Mouse (Mus musculus) C2C12 (cell line): ENCODE measurements around the gene Cacna1c. TPM values are rescaled to one million over a fixed set of nuclear protein-coding genes. Genes with fewer than 3 reads are reported as not detected.

Experiments used
- H3K27me3 ChIP-seq: one replicate; pipeline ENCODE4 v1.6.1; 2011; ENCODE audit not compliant: control insufficient read depth, insufficient read depth, insufficient read length
- H3K36me3 ChIP-seq: one replicate; pipeline ENCODE4 v1.6.1; 2011; ENCODE audit not compliant: control insufficient read depth, insufficient read depth
- H3K4me3 ChIP-seq: one replicate; pipeline ENCODE4 v1.5.1; 2011; ENCODE audit warnings: mild to moderate bottlenecking, control low read depth; ENCODE audit not compliant: poor library complexity, insufficient read depth, severe bottlenecking
- H3K79me2 ChIP-seq: one replicate; pipeline ENCODE4 v1.6.1; 2011; ENCODE audit not compliant: control insufficient read depth, insufficient read depth
- H3K79me3 ChIP-seq: one replicate; pipeline ENCODE4 v1.6.1; 2011; ENCODE audit warnings: low read depth, control low read depth
- H3ac ChIP-seq: one replicate; pipeline ENCODE3; 2011; ENCODE audit warnings: low read depth; ENCODE audit not compliant: control insufficient read depth, insufficient read length
- CEBPB ChIP-seq: IDR thresholded peaks from one replicate; pipeline ENCODE4 v1.6.1; 2011; ENCODE audit warnings: low read depth, mild to moderate bottlenecking, control low read depth, moderate library complexity
- CTCF ChIP-seq: IDR thresholded peaks from one replicate; pipeline ENCODE4 v1.5.1; 2011; ENCODE audit not compliant: control insufficient read depth, insufficient read depth, insufficient read length
- FOSL1 ChIP-seq: IDR thresholded peaks from one replicate; pipeline ENCODE4 v1.8.0; 2011; ENCODE audit warnings: mild to moderate bottlenecking, low read length; ENCODE audit not compliant: poor library complexity, insufficient read depth, severe bottlenecking
- MAX ChIP-seq: IDR thresholded peaks from one replicate; pipeline ENCODE4 v1.6.1; 2011; ENCODE audit warnings: mild to moderate bottlenecking, control low read depth
- MYOD1 ChIP-seq: IDR thresholded peaks from one replicate; pipeline ENCODE4 v1.6.1; 2011; ENCODE audit warnings: low read depth; ENCODE audit not compliant: control insufficient read depth, insufficient read length
- MYOG ChIP-seq: IDR thresholded peaks from one replicate; pipeline ENCODE4 v1.6.1; 2011; ENCODE audit not compliant: control insufficient read depth, insufficient read length; ENCODE audit errors: extremely low read depth
- USF1 ChIP-seq: IDR thresholded peaks from one replicate; pipeline ENCODE4 v1.6.1; 2011; ENCODE audit warnings: low read depth, mild to moderate bottlenecking, control low read depth, moderate library complexity
- polyA plus RNA-seq: library from polyadenylated mRNA; unstranded; fragments of >200 nt; fragmentation: generic; extraction: Trizol; gene quantifications from one replicate; pipeline ENCODE4 v1.2.1, GENCODE M21; 2012; ENCODE audit warnings: missing spikeins

The Cacna1c gene
- polyA plus RNA-seq, 1 experiment = not detected

- Histone ChIP-seq H3K4me3 (no peak overlapping the region), H3K27me3 (peaks cover 4% of the 10 kb centered on the region), H3K79me3 (no peaks in the 10 kb centered on the region), H3K79me2 (no peaks in the 10 kb centered on the region), H3ac (no peak overlapping the region), H3K36me3 (no peaks in the 10 kb centered on the region)
- no peak for TF ChIP-seq FOSL1
Measured at GRCm38 (mm10) chr6:118787933-118788332, 408.3 kb downstream of the Cacna1c start.

DNA sequence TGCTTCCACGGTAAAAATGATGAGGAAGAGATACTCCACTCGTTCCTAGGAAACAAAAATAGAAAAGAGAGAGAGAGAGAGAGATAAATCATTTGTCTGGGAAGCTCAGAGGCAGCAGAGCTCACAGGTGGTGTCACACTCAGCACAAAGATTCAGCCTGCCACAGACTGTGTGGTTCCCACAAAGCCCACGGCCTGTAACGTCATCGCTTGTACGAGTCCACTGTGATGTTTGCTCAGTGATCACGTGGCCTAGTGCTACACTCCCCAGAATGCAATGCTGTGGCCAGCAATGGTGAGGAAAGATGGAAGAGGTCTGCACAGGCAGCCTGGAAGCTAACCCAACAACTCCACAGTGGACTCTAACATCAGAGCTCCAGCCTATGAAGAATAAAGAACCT, 415.9 kb downstream of the Cacna1c start:
- H3K79me3 ChIP-seq = no peaks in the 10 kb centered on the region
- no peaks in the 10 kb centered on the region for H3K36me3 ChIP-seq
- H3ac ChIP-seq = no peak overlapping the region
- H3K79me2 ChIP-seq = no peaks in the 10 kb centered on the region
- TF ChIP-seq MYOD1 (no peak), CTCF (no peak), MAX (no peak), MYOG (no peak), CEBPB (no peak), USF1 (no peak), FOSL1 (no peak)
- H3K4me3 ChIP-seq = no peak overlapping the region
- H3K27me3 ChIP-seq = no peaks in the 10 kb centered on the region

DNA sequence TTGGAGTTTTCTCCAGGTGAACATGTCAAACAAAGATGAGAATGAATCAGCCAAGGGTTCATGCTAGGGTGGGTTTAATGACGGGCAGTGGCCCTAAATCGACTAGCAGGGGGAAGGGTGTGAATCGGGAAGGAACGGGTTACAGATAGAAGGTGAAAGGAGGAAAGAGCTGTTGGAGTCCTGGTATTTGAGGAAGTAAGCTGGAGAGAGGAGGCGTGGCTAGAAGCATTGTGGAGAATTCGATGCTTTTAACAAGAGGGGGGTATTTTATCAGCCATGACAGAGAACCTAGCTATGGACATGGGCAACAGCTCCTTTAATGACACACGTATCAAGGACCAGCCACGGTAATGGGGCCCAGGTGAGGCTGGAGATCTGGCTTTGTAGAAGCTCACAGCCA, 417.0 kb downstream of the Cacna1c start:
- Histone ChIP-seq H3K79me2 (no peaks in the 10 kb centered on the region), H3ac (no peak overlapping the region), H3K79me3 (no peaks in the 10 kb centered on the region), H3K36me3 (no peaks in the 10 kb centered on the region), H3K4me3 (no peak overlapping the region), H3K27me3 (no peaks in the 10 kb centered on the region)
- TF ChIP-seq MAX = no peak
- no peak for TF ChIP-seq FOSL1
- TF ChIP-seq MYOD1 = no peak
- no peak for TF ChIP-seq USF1
- TF ChIP-seq MYOG = no peak
- TF ChIP-seq CEBPB = no peak
- TF ChIP-seq CTCF = no peak

DNA sequence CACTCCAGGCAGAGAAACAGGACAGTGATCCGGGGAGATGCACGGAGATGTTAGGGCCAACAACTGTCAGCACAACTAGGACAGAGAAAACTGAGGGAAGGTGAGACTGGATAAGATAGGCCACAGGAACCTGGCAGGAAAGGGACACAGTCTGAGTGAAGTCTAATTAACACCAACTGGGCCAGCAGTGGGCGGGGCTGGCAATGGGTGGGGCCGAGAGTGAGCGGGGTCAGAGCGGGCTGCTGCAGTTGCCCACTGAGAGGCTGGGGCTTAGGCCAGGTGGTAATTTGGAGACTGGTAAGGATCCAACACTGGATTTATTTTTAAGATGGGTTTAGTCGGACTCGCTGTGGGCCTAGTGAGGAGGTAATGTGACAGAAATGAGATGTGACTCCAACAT, 418.8 kb downstream of the Cacna1c start:
- H3K4me3 ChIP-seq = no peak overlapping the region
- no peaks in the 10 kb centered on the region for H3K27me3 ChIP-seq
- TF ChIP-seq MYOD1 (no peak), CEBPB (no peak), CTCF (no peak), USF1 (no peak), MAX (no peak), MYOG (no peak), FOSL1 (no peak)
- H3ac ChIP-seq = no peak overlapping the region
- no peaks in the 10 kb centered on the region for H3K36me3 ChIP-seq
- H3K79me2 ChIP-seq = no peaks in the 10 kb centered on the region
- H3K79me3 ChIP-seq = no peaks in the 10 kb centered on the region

GRCm38 (mm10) chr6:118776459-118776858, 419.8 kb downstream of the Cacna1c start:
- TF ChIP-seq CTCF = no peak
- no peak for TF ChIP-seq MAX
- TF ChIP-seq CEBPB = no peak
- TF ChIP-seq MYOG = no peak
- no peak for TF ChIP-seq MYOD1
- TF ChIP-seq FOSL1 = no peak
- no peak for TF ChIP-seq USF1
- Histone ChIP-seq H3K79me2 (no peaks in the 10 kb centered on the region), H3K27me3 (no peaks in the 10 kb centered on the region), H3K4me3 (no peak overlapping the region), H3K79me3 (no peaks in the 10 kb centered on the region), H3ac (no peak overlapping the region), H3K36me3 (no peaks in the 10 kb centered on the region)

GRCm38 (mm10) chr6:118772581-118772980, 423.6 kb downstream of the Cacna1c start:
- Histone ChIP-seq H3K27me3 (no peaks in the 10 kb centered on the region), H3ac (no peak overlapping the region), H3K36me3 (no peaks in the 10 kb centered on the region), H3K4me3 (no peak overlapping the region), H3K79me2 (no peaks in the 10 kb centered on the region), H3K79me3 (no peaks in the 10 kb centered on the region)
- TF ChIP-seq FOSL1 (no peak), MAX (no peak)
